Mouse (Mus musculus) heart, embryonic 16.5 days (tissue): ENCODE measurements at regions not wholly inside any gene's neighbourhood (a gene's known extent, or its start where the extent isn't known, plus 50 kb on each side); places are given as distances from the start of the nearest gene placed in this dataset.

Source experiments
- ATAC-seq: fragments of 200-750 bp; cut with Nextera tagmentation; replicated peaks from 2 replicates; pipeline ENCODE4 v1.8.0; 2017; ENCODE audit warnings: moderate number of reproducible peaks; ENCODE audit not compliant: insufficient read depth, low FRiP score; ENCODE audit errors: extremely low read depth
- H3K27ac ChIP-seq: fragments of 300-500 bp; sonication (generic); 2 replicates; pipeline ENCODE4 v1.5.1; 2014; ENCODE audit warnings: mild to moderate bottlenecking, low read length, control low read depth, moderate library complexity
- H3K27me3 ChIP-seq: fragments of 300-500 bp; sonication (generic); 2 replicates; pipeline ENCODE4 v1.6.1; 2014; ENCODE audit warnings: low read length, mixed read lengths; ENCODE audit not compliant: control insufficient read depth, insufficient read depth
- H3K36me3 ChIP-seq: fragments of 300-500 bp; sonication (generic); 2 replicates; pipeline ENCODE4 v1.6.1; 2014; ENCODE audit not compliant: control insufficient read depth, insufficient read depth
- H3K4me1 ChIP-seq: fragments of 300-500 bp; sonication (generic); 2 replicates; pipeline ENCODE4 v1.6.1; 2014; ENCODE audit warnings: low read length, mixed read lengths; ENCODE audit not compliant: control insufficient read depth, insufficient read depth
- H3K4me2 ChIP-seq: fragments of 300-500 bp; sonication (generic); 2 replicates; pipeline ENCODE4 v1.6.1; 2014; ENCODE audit warnings: low read depth, mild to moderate bottlenecking, control low read depth, low read length
- H3K4me3 ChIP-seq: fragments of 300-500 bp; sonication (generic); 2 replicates; pipeline ENCODE4 v1.5.1; 2014; ENCODE audit warnings: mild to moderate bottlenecking, control low read depth, low read length
- H3K9ac ChIP-seq: fragments of 300-500 bp; sonication (generic); 2 replicates; pipeline ENCODE4 v1.6.1; 2014; ENCODE audit warnings: low read length, control low read depth
- H3K9me3 ChIP-seq: fragments of 300-500 bp; sonication (generic); replicated peaks from 2 replicates; pipeline ENCODE4 v1.6.1; 2016; ENCODE audit warnings: low read length; ENCODE audit not compliant: control insufficient read depth
- WGBS: fragments of 180-500 bp; shearing (Covaris S2); extraction: QIAGEN DNeasy Blood & Tissue Kit; methylation state at CpG from one replicate; pipeline ENCODE4 v1.1.7; 2014; 5-methylcytosine and 5-hydroxymethylcytosine counted together

GRCm38 (mm10) chr16:50069033-50069432 is 268.7 kb downstream of the Cd47 start:
- Histone ChIP-seq H3K4me2 (no peak overlapping the region), H3K36me3 (no peaks in the 10 kb centered on the region), H3K9ac (no peak overlapping the region), H3K4me3 (no peak overlapping the region), H3K27me3 (no peaks in the 10 kb centered on the region), H3K9me3 (no peaks in the 10 kb centered on the region), H3K4me1 (no peaks in the 10 kb centered on the region), H3K27ac (no peak overlapping the region)
- WGBS = 55% methylated on average over 4 of the region's 4 CpGs
- ATAC-seq = no peak

- Histone ChIP-seq H3K4me2 (no peak overlapping the region), H3K9ac (no peak overlapping the region), H3K4me1 (no peaks in the 10 kb centered on the region), H3K36me3 (no peaks in the 10 kb centered on the region), H3K27me3 (no peaks in the 10 kb centered on the region), H3K27ac (no peak overlapping the region), H3K4me3 (no peak overlapping the region), H3K9me3 (no peaks in the 10 kb centered on the region)
- 50% methylated on average over 4 of the region's 4 CpGs for WGBS
- ATAC-seq = no peak
Observed at GRCm38 (mm10) chr16:50070728-50071127, 270.4 kb downstream of the Cd47 start.

GRCm38 (mm10) chr16:50072853-50073360 is 272.6 kb downstream of the Cd47 start:
- Histone ChIP-seq H3K27me3 (no peaks in the 10 kb centered on the region), H3K4me2 (no peak overlapping the region), H3K4me1 (no peaks in the 10 kb centered on the region), H3K9ac (no peak overlapping the region), H3K27ac (no peak overlapping the region), H3K36me3 (no peaks in the 10 kb centered on the region), H3K4me3 (no peak overlapping the region), H3K9me3 (no peaks in the 10 kb centered on the region)
- WGBS = 62% methylated on average over 13 of the region's 14 CpGs
- no peak for ATAC-seq

- no peaks in the 10 kb centered on the region for H3K4me1 ChIP-seq
- no peak overlapping the region for H3K4me2 ChIP-seq
- H3K9ac ChIP-seq = no peak overlapping the region
- no peak overlapping the region for H3K4me3 ChIP-seq
- WGBS = 66% methylated on average over 4 of the region's 4 CpGs
- no peak overlapping the region for H3K27ac ChIP-seq
- H3K36me3 ChIP-seq = no peaks in the 10 kb centered on the region
- no peaks in the 10 kb centered on the region for H3K27me3 ChIP-seq
- ATAC-seq = no peak
- no peaks in the 10 kb centered on the region for H3K9me3 ChIP-seq
Observed at GRCm38 (mm10) chr16:50073979-50074378, 273.6 kb downstream of the Cd47 start.

DNA sequence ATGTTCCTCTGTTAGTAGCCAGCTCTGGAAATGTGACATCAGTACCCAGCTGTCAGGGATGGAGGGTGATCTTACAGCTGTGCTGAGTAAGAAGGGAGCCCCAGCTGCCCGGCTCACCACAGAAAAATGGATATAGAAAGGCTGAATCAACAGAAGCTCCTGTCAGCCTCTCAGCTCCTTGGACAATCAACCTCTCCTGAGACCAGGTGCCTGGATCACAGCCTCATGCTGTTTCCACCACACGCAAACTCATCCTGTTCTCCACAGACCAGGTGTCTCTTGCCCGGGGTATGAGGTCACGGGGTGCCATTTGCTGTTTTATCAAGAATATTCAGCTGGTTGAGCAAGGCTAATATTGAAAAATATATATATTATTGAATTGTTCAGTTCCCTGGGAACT is 275.3 kb downstream of the Cd47 start:
- Histone ChIP-seq H3K4me2 (no peak overlapping the region), H3K36me3 (no peaks in the 10 kb centered on the region), H3K27ac (no peak overlapping the region), H3K9me3 (no peaks in the 10 kb centered on the region), H3K4me3 (no peak overlapping the region), H3K9ac (no peak overlapping the region), H3K4me1 (no peaks in the 10 kb centered on the region), H3K27me3 (no peaks in the 10 kb centered on the region)
- WGBS = 71% methylated on average over 4 of the region's 4 CpGs
- ATAC-seq = no peak

DNA sequence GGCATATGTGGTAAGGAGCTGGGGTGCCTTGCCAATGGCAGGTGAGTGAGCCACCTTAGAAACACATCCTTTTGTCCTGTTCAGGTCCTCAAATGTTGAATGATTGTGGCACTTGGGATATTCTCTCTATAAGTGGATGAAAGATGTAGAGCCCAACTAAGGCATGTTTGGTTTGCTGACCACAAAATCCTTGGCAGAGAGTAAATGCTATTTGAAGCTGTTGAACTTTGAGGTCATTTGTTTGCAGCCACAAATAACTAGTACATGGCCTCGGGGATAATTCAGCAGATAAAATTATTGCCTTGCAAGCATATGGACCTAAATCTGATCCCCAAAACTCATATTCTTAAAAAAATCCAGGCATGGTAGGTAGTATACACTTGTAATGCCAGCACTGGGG is 281.2 kb downstream of the Cd47 start:
- Histone ChIP-seq H3K4me3 (no peak overlapping the region), H3K9ac (no peak overlapping the region), H3K27ac (no peak overlapping the region), H3K4me2 (no peak overlapping the region), H3K27me3 (no peaks in the 10 kb centered on the region), H3K9me3 (peaks cover 5% of the 10 kb centered on the region), H3K36me3 (no peaks in the 10 kb centered on the region), H3K4me1 (no peaks in the 10 kb centered on the region)
- WGBS = 59% methylated on average over 1 of the region's 1 CpGs
- no peak for ATAC-seq

GRCm38 (mm10) chr16:50092318-50092717 is 292.0 kb downstream of the Cd47 start:
- 76% methylated on average over 1 of the region's 1 CpGs for WGBS
- no peak for ATAC-seq
- no peak overlapping the region for H3K9ac ChIP-seq
- no peak overlapping the region for H3K4me3 ChIP-seq
- no peaks in the 10 kb centered on the region for H3K4me1 ChIP-seq
- no peak overlapping the region for H3K4me2 ChIP-seq
- no peaks in the 10 kb centered on the region for H3K9me3 ChIP-seq
- H3K27ac ChIP-seq = no peak overlapping the region
- H3K27me3 ChIP-seq = no peaks in the 10 kb centered on the region
- H3K36me3 ChIP-seq = no peaks in the 10 kb centered on the region

GRCm38 (mm10) chr16:50092780-50093179 is 292.4 kb downstream of the Cd47 start:
- Histone ChIP-seq H3K4me3 (no peak overlapping the region), H3K27me3 (no peaks in the 10 kb centered on the region), H3K9ac (no peak overlapping the region), H3K36me3 (no peaks in the 10 kb centered on the region), H3K4me1 (no peaks in the 10 kb centered on the region), H3K4me2 (no peak overlapping the region), H3K27ac (no peak overlapping the region), H3K9me3 (no peaks in the 10 kb centered on the region)
- no peak for ATAC-seq
- WGBS = 76% methylated on average over 3 of the region's 3 CpGs

DNA sequence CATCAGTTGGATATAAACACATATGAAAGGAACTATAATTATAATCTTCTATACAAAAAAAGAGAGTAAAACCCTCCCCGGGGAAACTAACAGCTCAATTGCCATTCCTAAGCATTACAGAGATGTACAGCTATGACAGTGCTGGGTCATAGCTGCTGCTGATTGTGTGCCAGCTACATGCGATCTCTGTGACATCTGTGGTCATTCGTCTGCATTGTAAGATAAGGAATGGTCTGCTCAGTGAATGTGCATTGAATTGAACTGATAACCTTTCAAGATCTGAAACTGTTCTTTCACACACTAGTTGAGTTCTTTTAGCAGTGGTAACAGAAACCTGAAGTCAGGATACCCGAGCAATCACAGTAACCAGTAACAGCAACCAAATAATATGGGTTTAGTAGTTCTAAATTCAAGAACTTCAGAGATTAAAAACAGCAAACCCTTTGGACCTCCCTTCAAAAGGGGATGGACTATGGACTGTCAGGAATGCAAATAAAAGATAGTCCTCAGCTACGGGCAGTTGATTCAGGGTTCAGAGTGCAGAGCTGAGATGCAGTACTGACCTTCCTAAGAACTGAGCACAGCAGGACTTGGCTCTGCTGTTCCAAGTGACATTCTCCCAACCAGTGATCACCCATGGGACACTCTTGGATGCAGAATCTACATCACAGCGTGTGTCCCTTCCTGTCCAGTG is 295.7 kb downstream of the Cd47 start:
- no peaks in the 10 kb centered on the region for H3K9me3 ChIP-seq
- no peak overlapping the region for H3K4me2 ChIP-seq
- H3K36me3 ChIP-seq = no peaks in the 10 kb centered on the region
- no peak overlapping the region for H3K9ac ChIP-seq
- no peak overlapping the region for H3K4me3 ChIP-seq
- WGBS = 46% methylated on average over 6 of the region's 6 CpGs
- H3K4me1 ChIP-seq = no peaks in the 10 kb centered on the region
- no peaks in the 10 kb centered on the region for H3K27me3 ChIP-seq
- no peak for ATAC-seq
- H3K27ac ChIP-seq = no peak overlapping the region
